Mouse (Mus musculus) hindbrain, embryonic 14.5 days (tissue): ENCODE results near the gene Ankrd13a. TPM values are rescaled to one million over a fixed set of nuclear protein-coding genes. Genes with fewer than 3 reads are reported as not detected.

ENCODE experiments used
- ATAC-seq: fragments of 200-750 bp; cut with Nextera tagmentation; 2 replicates; pipeline ENCODE4 v1.8.0; 2017; ENCODE audit warnings: moderate number of reproducible peaks, mild to moderate bottlenecking, moderate TSS enrichment, moderate library complexity; ENCODE audit not compliant: low FRiP score
- DNase-seq: peaks from one replicate; pipeline ENCODE4 v3.0.0-alpha.2; 2015; ENCODE audit warnings: low spot score
- H3K27ac ChIP-seq: fragments of 300-500 bp; sonication (generic); 2 replicates; pipeline ENCODE4 v1.5.1; 2014; ENCODE audit warnings: mild to moderate bottlenecking, moderate library complexity
- H3K27me3 ChIP-seq: fragments of 300-500 bp; sonication (generic); 2 replicates; pipeline ENCODE4 v1.6.1; 2014; ENCODE audit warnings: mild to moderate bottlenecking, low read length, mixed read lengths; ENCODE audit not compliant: control insufficient read depth, insufficient read depth
- H3K36me3 ChIP-seq: fragments of 300-500 bp; sonication (generic); replicated peaks from 2 replicates; pipeline ENCODE4 v1.6.1; 2014; ENCODE audit not compliant: control insufficient read depth, insufficient read depth
- H3K4me1 ChIP-seq: fragments of 300-500 bp; sonication (generic); replicated peaks from 2 replicates; pipeline ENCODE4 v1.6.1; 2014; ENCODE audit warnings: antibody characterized with exemption, low read length, mixed read lengths; ENCODE audit not compliant: control insufficient read depth, insufficient read depth
- H3K4me2 ChIP-seq: fragments of 300-500 bp; sonication (generic); replicated peaks from 2 replicates; pipeline ENCODE4 v1.6.1; 2014; ENCODE audit warnings: mild to moderate bottlenecking, moderate library complexity
- H3K4me3 ChIP-seq: fragments of 300-500 bp; sonication (generic); replicated peaks from 2 replicates; pipeline ENCODE4 v1.5.1; 2014; ENCODE audit warnings: mild to moderate bottlenecking, low read length
- H3K9ac ChIP-seq: fragments of 300-500 bp; sonication (generic); 2 replicates; pipeline ENCODE4 v1.6.1; 2014
- H3K9me3 ChIP-seq: fragments of 300-500 bp; sonication (generic); 2 replicates; pipeline ENCODE4 v1.6.1; 2016; ENCODE audit warnings: low read length; ENCODE audit not compliant: control insufficient read depth
- WGBS: fragments of 180-500 bp; shearing (Covaris S2); extraction: QIAGEN DNeasy Blood & Tissue Kit; methylation state at CpG from one replicate; pipeline ENCODE4 v1.1.7; 2014; 5-methylcytosine and 5-hydroxymethylcytosine counted together
- polyA plus RNA-seq: library from polyadenylated mRNA; unstranded; fragments of >200 nt; fragmentation: Nextera tagmentation; extraction: Ambion mirVana; gene quantifications from 2 replicates; pipeline ENCODE4 v1.2.1, GENCODE M21; 2014

Gene Ankrd13a
- polyA plus RNA-seq, 1 experiment from 2014 or later: 45.5 TPM

DNA sequence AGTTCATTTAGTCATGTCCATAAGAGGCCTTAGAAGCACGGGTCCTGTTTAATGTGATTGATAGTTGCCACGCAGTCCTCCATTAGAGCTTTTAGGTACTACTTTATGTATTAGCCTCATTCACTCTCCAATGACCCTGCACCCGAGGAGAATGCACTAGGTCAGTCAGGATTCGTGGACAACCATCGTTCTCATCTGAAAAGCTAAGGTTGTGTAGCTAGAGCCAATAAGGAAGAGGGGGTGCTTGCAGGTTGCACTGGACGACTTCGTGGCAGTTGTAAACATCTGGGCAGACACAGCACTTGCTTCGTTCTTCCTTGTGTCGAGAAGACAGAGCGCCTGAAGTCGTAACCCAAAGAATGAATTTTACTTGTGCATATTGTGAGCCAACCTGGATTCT lies 697 bp upstream of the Ankrd13a start:
- Histone ChIP-seq H3K4me1 (peaks cover 39% of the 10 kb centered on the region), H3K27me3 (no peaks in the 10 kb centered on the region), H3K9ac (peak overlapping the region; percentile 96), H3K36me3 (no peaks in the 10 kb centered on the region), H3K27ac (peak overlapping the region; percentile 95), H3K4me3 (peak overlapping the region; percentile 92), H3K4me2 (peak overlapping the region; percentile 84), H3K9me3 (no peaks in the 10 kb centered on the region)
- under 1% methylated on average over 11 of the region's 11 CpGs for WGBS
- ATAC-seq (peak; percentile 12; the same call in 1 of the 2 replicates), DNase-seq (no peak)

DNA sequence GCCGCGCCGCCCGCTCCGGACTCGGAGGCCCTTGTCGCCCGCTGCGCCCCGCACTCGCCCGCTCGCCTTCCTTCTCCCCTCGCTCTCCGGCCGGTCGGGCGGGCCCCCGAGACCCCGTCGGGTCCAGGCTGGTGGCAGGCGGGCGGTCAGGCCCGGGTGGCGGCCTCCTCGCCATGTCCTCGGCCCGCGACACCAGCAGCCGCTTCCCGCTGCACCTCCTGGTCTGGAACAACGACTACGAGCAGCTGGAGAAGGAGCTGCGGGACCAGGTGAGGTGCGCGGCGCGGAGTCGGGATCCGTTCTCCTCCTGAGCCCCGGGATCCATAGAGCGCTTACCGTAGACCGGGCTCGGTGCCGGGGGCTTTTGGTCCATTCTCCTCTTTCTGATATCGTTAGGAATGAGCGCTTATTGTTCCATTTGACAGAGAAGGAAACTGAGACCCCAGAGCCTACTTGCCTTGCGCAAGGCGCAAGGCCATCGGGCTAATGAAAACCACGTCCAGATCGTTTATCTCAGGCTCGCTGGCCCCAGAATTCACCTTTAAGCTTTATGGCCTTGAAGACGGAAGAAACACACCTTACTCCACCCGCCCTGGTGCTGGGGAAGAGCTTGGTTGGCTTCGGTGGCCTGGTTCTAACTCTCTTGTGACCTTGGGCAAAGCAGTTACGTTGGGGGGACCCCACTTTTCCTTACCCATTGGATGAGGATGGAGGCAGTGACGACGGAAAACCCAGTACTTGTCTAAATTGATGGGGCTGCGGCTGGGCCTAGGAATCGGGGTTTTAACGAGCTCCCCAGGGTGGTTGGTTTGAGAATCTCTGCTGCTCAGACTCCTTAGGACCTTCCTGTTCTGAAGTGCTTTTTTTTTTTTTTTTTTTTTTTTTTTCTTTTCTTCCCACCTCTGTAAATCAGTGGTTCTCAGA lies 841 bp downstream of the Ankrd13a start, which contains the start of gene Git2:
Git2 (minus strand) TSS at position 462 of the 924 bp plus-strand sequence.
- under 1% methylated on average over 48 of the region's 63 CpGs for WGBS
- Histone ChIP-seq H3K9ac (peak within 1 kb of the TSS; percentile 96), H3K4me1 (peaks cover 40% of the 10 kb centered on the region), H3K4me2 (peak within 1 kb of the TSS; percentile 84), H3K27ac (peak within 1 kb of the TSS; percentile 95), H3K4me3 (peak within 1 kb of the TSS; percentile 92), H3K36me3 (no peaks in the 10 kb centered on the region), H3K9me3 (no peaks in the 10 kb centered on the region), H3K27me3 (no peaks in the 10 kb centered on the region)
- DNase-seq (peak; percentile 57), ATAC-seq (no peak)

DNA sequence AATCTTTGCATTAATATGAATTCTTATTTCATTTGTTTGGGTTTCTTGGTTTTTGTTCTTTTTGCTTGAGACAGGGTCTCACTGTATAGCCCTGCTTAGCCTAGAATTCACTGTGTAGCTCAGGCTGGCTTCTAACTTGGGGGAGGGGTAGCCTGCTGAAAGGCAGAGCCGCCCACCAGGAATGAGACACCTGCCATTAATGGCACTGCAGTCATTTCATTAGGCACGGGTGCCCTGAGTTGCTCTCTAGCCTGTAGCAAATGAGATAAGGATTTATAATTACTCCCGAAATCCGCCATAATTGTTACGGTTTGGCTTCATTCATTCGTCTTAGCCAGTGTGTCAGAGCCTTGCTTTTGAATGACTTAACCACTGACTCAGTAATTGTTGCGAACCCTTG lies 1.7 kb downstream of the Ankrd13a start:
- ATAC-seq: no peak
- H3K4me1 ChIP-seq: peaks cover 40% of the 10 kb centered on the region
- no peak overlapping the region for H3K27ac ChIP-seq
- no peaks in the 10 kb centered on the region for H3K9me3 ChIP-seq
- 44% methylated on average over 7 of the region's 7 CpGs for WGBS
- no peak for DNase-seq
- H3K36me3 ChIP-seq: no peaks in the 10 kb centered on the region
- H3K4me3 ChIP-seq: peak overlapping the region; percentile 92
- H3K9ac ChIP-seq: peak overlapping the region; percentile 96
- no peaks in the 10 kb centered on the region for H3K27me3 ChIP-seq
- H3K4me2 ChIP-seq: peak overlapping the region; percentile 84

DNA sequence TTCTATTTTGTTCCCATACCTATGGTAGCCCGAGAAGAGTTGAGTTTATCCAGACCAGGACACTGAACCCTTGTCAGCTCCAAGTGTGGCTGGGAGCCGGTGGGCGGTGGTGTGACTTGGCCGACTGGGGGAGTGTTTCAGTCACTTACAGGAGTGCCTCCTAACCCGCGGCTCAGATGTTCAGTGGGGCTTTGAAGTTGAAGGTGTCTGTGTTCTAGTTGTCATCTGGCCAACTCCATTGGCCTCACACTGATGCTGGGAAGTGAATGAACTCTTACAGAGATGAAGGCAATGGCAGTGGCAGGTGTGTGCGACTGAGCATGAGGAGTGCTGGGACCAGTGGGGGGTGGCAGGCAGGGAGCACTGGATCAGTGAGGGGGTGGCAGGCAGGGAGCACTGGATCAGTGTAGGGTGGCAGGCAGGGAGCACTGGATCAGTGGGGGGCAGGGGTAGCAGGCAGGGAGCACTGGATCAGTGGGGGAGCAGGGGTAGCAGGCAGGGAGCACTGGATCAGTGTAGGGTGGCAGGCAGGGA lies 5.5 kb downstream of the Ankrd13a start:
- Histone ChIP-seq H3K9ac (no peak overlapping the region; the same call in 1 of the 2 replicates), H3K36me3 (no peaks in the 10 kb centered on the region), H3K4me3 (no peak overlapping the region), H3K27ac (no peak overlapping the region), H3K27me3 (no peaks in the 10 kb centered on the region), H3K4me2 (no peak overlapping the region), H3K4me1 (peaks cover 28% of the 10 kb centered on the region), H3K9me3 (no peaks in the 10 kb centered on the region)
- 86% methylated on average over 7 of the region's 7 CpGs for WGBS
- DNase-seq: no peak
- no peak for ATAC-seq

DNA sequence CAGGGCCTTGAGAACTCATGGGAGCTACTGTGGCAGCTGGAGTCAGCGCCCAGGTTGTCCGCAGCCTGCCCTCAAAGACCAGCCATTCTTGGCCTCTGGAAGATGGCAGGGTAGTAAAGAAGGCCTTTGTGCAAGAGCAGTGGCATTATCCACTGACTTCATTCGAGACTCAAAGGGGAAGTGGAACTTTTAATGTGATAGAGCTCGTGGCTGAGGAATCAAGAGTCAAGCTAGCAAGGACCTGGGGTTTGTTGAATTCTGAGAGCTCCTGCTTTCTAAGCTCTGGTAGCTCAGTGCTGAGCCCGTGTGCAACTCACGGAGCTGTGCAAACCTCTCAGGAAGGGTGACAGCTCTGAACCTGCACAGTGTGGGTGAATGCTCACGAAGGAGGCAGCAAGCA lies 6.4 kb downstream of the Ankrd13a start:
- H3K27me3 ChIP-seq: no peaks in the 10 kb centered on the region
- H3K4me1 ChIP-seq: peaks cover 24% of the 10 kb centered on the region

DNA sequence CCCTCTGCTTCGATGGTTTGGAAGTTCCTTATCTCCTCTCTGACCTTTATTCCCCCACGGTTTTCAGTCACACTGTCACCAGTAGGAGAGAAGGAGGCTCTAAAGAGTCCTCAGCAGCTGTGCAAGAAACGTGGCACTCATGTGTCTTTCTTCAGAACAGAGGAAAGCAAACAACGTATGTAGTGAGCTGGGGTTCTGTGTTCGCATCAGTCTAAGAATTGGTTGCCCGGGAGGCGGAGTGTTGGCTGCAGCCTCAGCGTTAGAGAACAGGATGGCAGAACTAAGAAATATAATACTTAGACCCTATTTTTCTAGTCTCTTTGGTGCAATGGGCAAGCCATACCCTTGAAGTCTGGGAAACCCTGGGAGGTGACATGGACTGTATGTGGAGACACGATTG lies 8.5 kb downstream of the Ankrd13a start:
- Histone ChIP-seq H3K4me1 (peaks cover 7% of the 10 kb centered on the region), H3K4me3 (no peak overlapping the region), H3K4me2 (no peak overlapping the region), H3K27me3 (no peaks in the 10 kb centered on the region), H3K27ac (no peak overlapping the region), H3K36me3 (peaks cover 23% of the 10 kb centered on the region), H3K9ac (no peak overlapping the region), H3K9me3 (no peaks in the 10 kb centered on the region)
- DNase-seq (no peak), ATAC-seq (no peak)
- 90% methylated on average over 9 of the region's 9 CpGs for WGBS

More for the DNA sequence above, 6.4 kb downstream of the Ankrd13a start:
- DNase-seq: no peak
- no peak overlapping the region for H3K27ac ChIP-seq
- no peak overlapping the region for H3K4me2 ChIP-seq
- no peaks in the 10 kb centered on the region for H3K9me3 ChIP-seq
- H3K4me3 ChIP-seq: no peak overlapping the region
- peaks cover 2% of the 10 kb centered on the region; the same call in 1 of the 2 replicates for H3K36me3 ChIP-seq
- ATAC-seq: no peak
- 85% methylated on average over 7 of the region's 7 CpGs for WGBS
- H3K9ac ChIP-seq: no peak overlapping the region

DNA sequence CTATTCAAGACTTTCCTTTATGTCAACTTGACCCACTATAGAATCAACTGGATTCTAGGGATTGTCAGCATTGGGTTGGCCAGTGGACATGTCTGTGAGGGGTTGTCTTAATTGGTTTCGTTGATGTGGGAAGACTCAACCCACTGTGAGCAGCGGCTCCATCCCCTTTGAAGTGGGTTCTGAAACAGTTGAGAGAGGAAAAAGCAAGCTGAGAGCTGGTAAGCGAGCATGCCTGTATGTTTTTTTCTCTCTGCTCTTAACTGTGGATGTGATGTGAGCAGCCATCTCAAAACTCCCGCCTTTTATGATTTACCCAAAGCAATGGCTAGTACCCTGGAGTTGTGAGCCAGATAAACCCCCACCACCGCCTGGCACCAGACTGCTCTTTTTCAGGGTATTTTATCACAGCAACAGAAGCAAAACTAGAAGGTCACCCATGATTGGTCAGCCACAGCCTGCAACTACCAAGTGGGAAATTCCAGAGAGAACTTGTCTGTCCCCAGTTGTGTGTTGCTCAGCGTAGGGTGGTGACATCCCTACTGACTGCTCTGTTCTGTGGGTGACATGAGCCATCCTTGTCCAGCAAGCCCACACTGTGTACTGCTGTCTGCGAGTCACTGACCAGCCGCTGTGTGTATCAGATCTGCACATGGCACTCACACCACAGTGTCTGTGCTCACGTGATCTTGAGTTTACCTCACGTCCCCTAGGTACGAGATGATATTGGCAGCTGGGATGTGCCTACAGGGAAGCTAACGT lies 9.1 kb downstream of the Ankrd13a start:
- Histone ChIP-seq H3K36me3 (peaks cover 28% of the 10 kb centered on the region), H3K27ac (no peak overlapping the region), H3K9me3 (no peaks in the 10 kb centered on the region), H3K27me3 (no peaks in the 10 kb centered on the region), H3K4me3 (no peak overlapping the region), H3K9ac (no peak overlapping the region), H3K4me1 (peaks cover 3% of the 10 kb centered on the region; the same call in 1 of the 2 replicates), H3K4me2 (no peak overlapping the region)
- WGBS: 89% methylated on average over 12 of the region's 12 CpGs
- no peak for ATAC-seq
- no peak for DNase-seq

DNA sequence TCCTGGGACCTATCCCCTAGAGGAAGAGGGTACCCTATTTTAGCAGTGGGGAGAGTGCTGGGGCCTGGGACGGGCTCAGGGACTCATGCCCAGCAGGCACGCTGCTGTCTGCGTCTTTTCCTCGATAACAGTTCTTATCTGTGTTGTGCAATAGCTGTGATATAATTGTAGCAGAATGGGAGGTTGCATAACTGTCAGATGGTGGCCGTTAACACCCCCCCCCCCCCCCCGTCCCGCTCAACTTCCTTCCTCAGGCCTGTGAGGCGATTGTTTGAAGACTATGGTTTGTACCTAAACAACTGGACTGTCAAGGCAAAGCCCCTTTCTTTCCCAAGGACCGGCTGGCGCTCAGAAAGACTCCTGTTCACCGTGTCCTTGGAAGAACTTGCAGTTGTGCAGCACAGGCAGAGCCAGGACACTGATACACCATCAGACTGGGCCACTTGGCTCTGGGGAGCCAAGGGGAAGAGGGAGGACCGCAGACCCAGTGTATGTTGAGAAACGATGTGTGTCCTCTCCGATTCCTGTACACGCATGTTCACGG lies 10.2 kb downstream of the Ankrd13a start:
- 85% methylated on average over 16 of the region's 16 CpGs for WGBS
- Histone ChIP-seq H3K4me3 (no peak overlapping the region), H3K9ac (no peak overlapping the region), H3K36me3 (peaks cover 40% of the 10 kb centered on the region), H3K4me2 (no peak overlapping the region), H3K27me3 (no peaks in the 10 kb centered on the region), H3K9me3 (no peaks in the 10 kb centered on the region), H3K4me1 (no peaks in the 10 kb centered on the region; the same call in 1 of the 2 replicates), H3K27ac (no peak overlapping the region)
- ATAC-seq (no peak), DNase-seq (no peak)

DNA sequence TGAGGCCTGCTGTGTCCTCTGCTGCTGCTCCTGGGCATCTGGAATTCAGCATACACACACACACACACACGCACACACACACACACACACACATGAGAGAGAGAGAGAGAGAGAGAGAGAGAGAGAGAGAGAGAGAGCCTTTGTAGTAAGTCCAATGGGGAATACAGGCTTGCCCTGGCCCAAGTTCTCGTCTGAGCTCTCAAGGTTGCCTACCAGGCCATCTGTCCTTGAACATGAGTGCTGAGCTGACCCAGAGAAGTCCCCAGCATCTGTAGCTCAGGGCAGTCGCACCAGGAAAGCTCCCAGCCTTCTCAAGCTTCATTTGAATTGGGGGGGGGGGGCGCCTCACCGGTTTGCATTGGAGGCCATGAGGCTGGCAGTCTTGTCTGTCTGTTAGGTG lies 10.7 kb downstream of the Ankrd13a start:
- H3K4me1 ChIP-seq: no peaks in the 10 kb centered on the region; the same call in 1 of the 2 replicates
- no peak for ATAC-seq
- no peak overlapping the region for H3K27ac ChIP-seq
- H3K36me3 ChIP-seq: peaks cover 42% of the 10 kb centered on the region
- WGBS: 68% methylated on average over 5 of the region's 5 CpGs
- no peak overlapping the region for H3K4me2 ChIP-seq
- H3K9ac ChIP-seq: no peak overlapping the region
- no peaks in the 10 kb centered on the region for H3K9me3 ChIP-seq
- no peak overlapping the region for H3K4me3 ChIP-seq
- H3K27me3 ChIP-seq: no peaks in the 10 kb centered on the region
- DNase-seq: no peak
